7 mouse cellular contexts compared by ENCODE assay signal in genomic region chr6:126534531-126535207, GRCm38 (mm10). TPM values are rescaled to one million over a fixed set of nuclear protein-coding genes. Genes with fewer than 3 reads are reported as not detected.
A peak's percentile ranks its signal among the peaks of the same experiment; 100 is the strongest.
DNase-seq lines count a peak whose midpoint lies in the region; ATAC-seq lines count a peak whose summit lies in the region.

No protein-coding gene starts in this region.

- H3K27me3 ChIP-seq in neural tube, embryonic 11.5 days (ENCODE audit: control insufficient read depth, insufficient read depth, low read length), result peaks cover 7% of the 10 kb centered on the region
- peaks cover 17% of the 10 kb centered on the region for H3K27me3 ChIP-seq in heart, embryonic 13.5 days (replicated peaks)
- H3K27me3 ChIP-seq in liver, embryonic 11.5 days (replicated peaks; ENCODE audit: control insufficient read depth, insufficient read depth, low read length), result peaks cover 24% of the 10 kb centered on the region

- no peak overlapping the region for H3K4me3 ChIP-seq in neural tube, embryonic 11.5 days (ENCODE audit: low read depth, low read length)
- peak overlapping the region; percentile 49 for H3K4me3 ChIP-seq in heart, embryonic 13.5 days
- H3K4me3 ChIP-seq in liver, embryonic 11.5 days (ENCODE audit: low read depth, low read length), result no peak overlapping the region

- no peaks in the 10 kb centered on the region for H3K9me3 ChIP-seq in neural tube, embryonic 11.5 days (ENCODE audit: control insufficient read depth, low read length)
- H3K9me3 ChIP-seq in heart, embryonic 13.5 days, result no peaks in the 10 kb centered on the region
- H3K9me3 ChIP-seq in liver, embryonic 11.5 days (ENCODE audit: control insufficient read depth, low read length), result no peaks in the 10 kb centered on the region

- peaks cover 12% of the 10 kb centered on the region for H3K4me1 ChIP-seq in neural tube, embryonic 11.5 days (ENCODE audit: control insufficient read depth, insufficient read depth, low read length)
- H3K4me1 ChIP-seq in heart, embryonic 13.5 days, result peaks cover 68% of the 10 kb centered on the region
- no peaks in the 10 kb centered on the region for H3K4me1 ChIP-seq in liver, embryonic 11.5 days (replicated peaks; ENCODE audit: control insufficient read depth, insufficient read depth, low read length)

- no peaks in the 10 kb centered on the region for H3K36me3 ChIP-seq in neural tube, embryonic 11.5 days (ENCODE audit: control insufficient read depth, insufficient read depth, low read length)
- H3K36me3 ChIP-seq in heart, embryonic 13.5 days, result no peaks in the 10 kb centered on the region
- no peaks in the 10 kb centered on the region for H3K36me3 ChIP-seq in liver, embryonic 11.5 days (ENCODE audit: control insufficient read depth, insufficient read depth, low read length)

- H3K27ac ChIP-seq in neural tube, embryonic 11.5 days (ENCODE audit: low read depth, low read length), result no peak overlapping the region
- peak overlapping the region; percentile 64 for H3K27ac ChIP-seq in heart, embryonic 13.5 days (replicated peaks)
- no peak overlapping the region for H3K27ac ChIP-seq in liver, embryonic 11.5 days (ENCODE audit: low read depth, low read length)

- no peak for DNase-seq in neural tube, embryonic 11.5 days (ENCODE audit: low spot score)
- DNase-seq in neural tube, embryonic 10.5 days (ENCODE audit: extremely low spot score, low spot score), result no peak
- no peak for DNase-seq in liver, embryonic 11.5 days (ENCODE audit: low spot score)
- no peak for DNase-seq in gastrocnemius, postnatal 4 days (ENCODE audit: low spot score in 2 of 2)
- DNase-seq in ovary, postnatal 36 days (ENCODE audit: low spot score), result no peak

- peak overlapping the region; percentile 42 for H3K4me2 ChIP-seq in neural tube, embryonic 11.5 days (ENCODE audit: low read depth)
- peak overlapping the region; percentile 73 for H3K4me2 ChIP-seq in heart, embryonic 13.5 days
- peak overlapping the region; percentile 50 for H3K4me2 ChIP-seq in liver, embryonic 11.5 days

- WGBS in neural tube, embryonic 11.5 days, result 11% methylated on average over 31 of the region's 31 CpGs
- 12% methylated on average over 31 of the region's 31 CpGs for WGBS in heart, embryonic 13.5 days
- 10% methylated on average over 31 of the region's 31 CpGs for WGBS in liver, embryonic 11.5 days

- peak; percentile 45; the same call in 1 of the 2 replicates for ATAC-seq in neural tube, embryonic 11.5 days (ENCODE audit: insufficient read depth, low FRiP score, low TSS enrichment)
- ATAC-seq in heart, embryonic 13.5 days (ENCODE audit: extremely low read depth, insufficient number of reproducible peaks, low FRiP score, low TSS enrichment), result no peak; the same call in 1 of the 2 replicates
- no peak for ATAC-seq in liver, embryonic 11.5 days (replicated peaks; ENCODE audit: low FRiP score)
- no peak for ATAC-seq in monocyte, adult 5-6 weeks (replicated peaks; ENCODE audit: insufficient number of reproducible peaks, low FRiP score, low TSS enrichment, poor library complexity, severe bottlenecking)

- peak overlapping the region; percentile 14; the same call in 1 of the 2 replicates for H3K9ac ChIP-seq in neural tube, embryonic 11.5 days (ENCODE audit: low read length)
- H3K9ac ChIP-seq in heart, embryonic 13.5 days, result peak overlapping the region; percentile 72
- no peak overlapping the region for H3K9ac ChIP-seq in liver, embryonic 11.5 days (ENCODE audit: low read depth, low read length)

RNA-seq across cellular contexts. Expression of gene Kcna5, which starts 0.5 kb away (rescaled TPM):
- 2.1 and 2.8 TPM in 2 replicates for polyA plus RNA-seq in neural tube, embryonic 11.5 days (2014; fragmentation: Nextera tagmentation; extraction: Ambion mirVana)
- 6.2 and 7.6 TPM in 2 replicates for polyA plus RNA-seq in heart, embryonic 13.5 days (2015; fragmentation: Nextera tagmentation; extraction: Ambion mirVana)
- 1.5 and 1.9 TPM in 2 replicates for polyA plus RNA-seq in liver, embryonic 11.5 days (2014; fragmentation: Nextera tagmentation; extraction: Ambion mirVana)
- not detected in 3 replicates for total RNA-seq in monocyte, adult 5-6 weeks (2017)
- total RNA-seq in gastrocnemius, postnatal 4 days (2021), result 1 to 10 TPM; 4.2 to 4.7 TPM
